Mouse (Mus musculus) brown adipose tissue, adult 24 weeks (tissue): Measurements from ENCODE around the gene Olfm2. TPM values are rescaled to one million over a fixed set of nuclear protein-coding genes. Genes with fewer than 3 reads are reported as not detected.
A peak's percentile ranks its signal among the peaks of the same experiment; 100 is the strongest.

ENCODE experiments used
- H3K27ac ChIP-seq: fragments of 200-500 bp; replicated peaks from 2 replicates; pipeline ENCODE4 v1.5.1; 2012; ENCODE audit warnings: low read depth, mild to moderate bottlenecking, low read length
- H3K4me1 ChIP-seq: fragments of 200-500 bp; 2 replicates; pipeline ENCODE4 v1.6.1; 2012; ENCODE audit warnings: low read length, mixed read lengths; ENCODE audit not compliant: control insufficient read depth, insufficient read depth, insufficient read length
- H3K4me3 ChIP-seq: fragments of 200-500 bp; 2 replicates; pipeline ENCODE4 v1.5.1; 2012; ENCODE audit warnings: low read depth, mild to moderate bottlenecking, low read length, moderate library complexity; ENCODE audit not compliant: insufficient read depth
- polyA plus RNA-seq: library from polyadenylated mRNA; stranded (reverse); fragments of >200 nt; gene quantifications from 2 replicates; pipeline ENCODE4 v1.2.4, GENCODE M21; 2012; ENCODE audit not compliant: missing spikeins, insufficient read depth, insufficient read length

Gene Olfm2
- 0.63 TPM in 1 of 2 replicates, not detected in the other for polyA plus RNA-seq

GRCm38 (mm10) chr9:20746017-20746660, at the start of gene Olfm2:
Gene Olfm2 (minus strand): TSS chr9:20746349.
- H3K27ac ChIP-seq: no peak within 1 kb of the TSS
- H3K4me1 ChIP-seq: no peaks in the 10 kb centered on the region
- H3K4me3 ChIP-seq: peak within 1 kb of the TSS; percentile 26

GRCm38 (mm10) chr9:20794108-20794806, 48.1 kb upstream of the Olfm2 start:
- no peak overlapping the region for H3K27ac ChIP-seq

GRCm38 (mm10) chr9:20790345-20790744, 44.2 kb upstream of the Olfm2 start:
- no peak overlapping the region for H3K4me3 ChIP-seq
- no peak overlapping the region for H3K27ac ChIP-seq
- H3K4me1 ChIP-seq: no peaks in the 10 kb centered on the region; the same call in 1 of the 2 replicates

More at GRCm38 (mm10) chr9:20794108-20794806, 48.1 kb upstream of the Olfm2 start:
- H3K4me1 ChIP-seq: no peaks in the 10 kb centered on the region; the same call in 1 of the 2 replicates
- H3K4me3 ChIP-seq: no peak overlapping the region

- Histone ChIP-seq H3K27ac (no peak overlapping the region), H3K4me3 (no peak overlapping the region), H3K4me1 (no peaks in the 10 kb centered on the region; the same call in 1 of the 2 replicates)
Measured at GRCm38 (mm10) chr9:20789651-20790050, 43.5 kb upstream of the Olfm2 start.

GRCm38 (mm10) chr9:20787992-20788391, 41.8 kb upstream of the Olfm2 start:
- Histone ChIP-seq H3K27ac (no peak overlapping the region), H3K4me3 (no peak overlapping the region), H3K4me1 (no peaks in the 10 kb centered on the region; the same call in 1 of the 2 replicates)

GRCm38 (mm10) chr9:20785055-20785454, 38.9 kb upstream of the Olfm2 start:
- H3K27ac ChIP-seq: no peak overlapping the region
- no peaks in the 10 kb centered on the region; the same call in 1 of the 2 replicates for H3K4me1 ChIP-seq

GRCm38 (mm10) chr9:20781286-20781685, 35.1 kb upstream of the Olfm2 start:
- Histone ChIP-seq H3K4me1 (no peaks in the 10 kb centered on the region; the same call in 1 of the 2 replicates), H3K27ac (no peak overlapping the region), H3K4me3 (no peak overlapping the region)

More at GRCm38 (mm10) chr9:20785055-20785454, 38.9 kb upstream of the Olfm2 start:
- H3K4me3 ChIP-seq: no peak overlapping the region

- Histone ChIP-seq H3K4me3 (no peak overlapping the region), H3K27ac (no peak overlapping the region), H3K4me1 (peaks cover 5% of the 10 kb centered on the region)
Measured at GRCm38 (mm10) chr9:20765274-20765673, 19.1 kb upstream of the Olfm2 start.

GRCm38 (mm10) chr9:20763099-20763498, 16.9 kb upstream of the Olfm2 start:
- H3K4me1 ChIP-seq: peaks cover 16% of the 10 kb centered on the region
- no peak overlapping the region for H3K4me3 ChIP-seq
- no peak overlapping the region for H3K27ac ChIP-seq

- Histone ChIP-seq H3K4me3 (no peak overlapping the region), H3K27ac (0 out of 2 replicates have a peak overlapping the region, but pooled peaks have one; percentile 0), H3K4me1 (peaks cover 16% of the 10 kb centered on the region)
Measured at GRCm38 (mm10) chr9:20762197-20762961, 16.2 kb upstream of the Olfm2 start.

- Histone ChIP-seq H3K4me1 (peaks cover 16% of the 10 kb centered on the region), H3K27ac (peak overlapping the region; percentile 77), H3K4me3 (no peak overlapping the region)
Measured at GRCm38 (mm10) chr9:20761388-20761787, 15.2 kb upstream of the Olfm2 start.

GRCm38 (mm10) chr9:20760813-20761212, 14.7 kb upstream of the Olfm2 start:
- peak overlapping the region; percentile 77 for H3K27ac ChIP-seq
- no peak overlapping the region for H3K4me3 ChIP-seq
- H3K4me1 ChIP-seq: peaks cover 16% of the 10 kb centered on the region

- Histone ChIP-seq H3K4me3 (no peak overlapping the region), H3K27ac (peak overlapping the region; percentile 84)
Measured at GRCm38 (mm10) chr9:20758896-20759295, 12.7 kb upstream of the Olfm2 start.

GRCm38 (mm10) chr9:20758243-20758642, 12.1 kb upstream of the Olfm2 start:
- peak overlapping the region; percentile 65 for H3K27ac ChIP-seq
- peaks cover 16% of the 10 kb centered on the region for H3K4me1 ChIP-seq
- no peak overlapping the region for H3K4me3 ChIP-seq

More at GRCm38 (mm10) chr9:20758896-20759295, 12.7 kb upstream of the Olfm2 start:
- peaks cover 16% of the 10 kb centered on the region for H3K4me1 ChIP-seq
